Mouse (Mus musculus): ENCODE data around the gene Gata3.

Gene Gata3

DNA sequence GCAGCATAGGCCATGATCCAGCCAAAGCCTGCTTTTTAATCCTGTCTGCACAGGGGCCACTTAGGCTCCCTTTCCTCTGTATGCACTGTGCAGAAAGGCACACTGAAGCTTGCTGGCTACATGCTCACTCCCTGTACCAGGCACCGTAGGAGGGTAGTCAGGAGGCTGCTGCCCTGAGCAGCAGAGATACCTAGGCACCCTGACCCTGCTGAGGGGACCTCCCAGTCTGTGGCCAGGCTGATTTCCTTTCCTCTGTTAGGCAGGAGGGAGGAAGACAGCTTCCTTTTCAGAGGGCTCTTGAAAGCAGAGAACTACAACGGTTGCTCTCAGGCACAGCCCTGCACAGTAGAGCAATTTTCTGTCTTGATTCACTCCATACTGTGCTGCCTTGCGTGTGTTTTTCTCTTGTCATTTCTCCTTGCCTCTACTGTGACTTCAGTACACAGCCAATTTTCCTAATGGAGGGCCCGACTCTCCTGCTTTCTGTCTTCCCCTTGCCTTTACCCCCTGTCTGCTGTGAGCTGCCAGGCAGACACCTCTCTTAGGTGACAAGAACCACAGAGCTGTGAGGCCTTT is 18.6 kb downstream of the Gata3 start:
- DNase-seq, result no peak

GRCm38 (mm10) chr2:9867092-9867825 is 22.6 kb downstream of the Gata3 start:
- no peak for DNase-seq

GRCm38 (mm10) chr2:9860698-9861097 is 29.1 kb downstream of the Gata3 start:
- no peak for DNase-seq

- DNase-seq, result no peak
Observed at GRCm38 (mm10) chr2:9855861-9856260, 34.0 kb downstream of the Gata3 start.

DNA sequence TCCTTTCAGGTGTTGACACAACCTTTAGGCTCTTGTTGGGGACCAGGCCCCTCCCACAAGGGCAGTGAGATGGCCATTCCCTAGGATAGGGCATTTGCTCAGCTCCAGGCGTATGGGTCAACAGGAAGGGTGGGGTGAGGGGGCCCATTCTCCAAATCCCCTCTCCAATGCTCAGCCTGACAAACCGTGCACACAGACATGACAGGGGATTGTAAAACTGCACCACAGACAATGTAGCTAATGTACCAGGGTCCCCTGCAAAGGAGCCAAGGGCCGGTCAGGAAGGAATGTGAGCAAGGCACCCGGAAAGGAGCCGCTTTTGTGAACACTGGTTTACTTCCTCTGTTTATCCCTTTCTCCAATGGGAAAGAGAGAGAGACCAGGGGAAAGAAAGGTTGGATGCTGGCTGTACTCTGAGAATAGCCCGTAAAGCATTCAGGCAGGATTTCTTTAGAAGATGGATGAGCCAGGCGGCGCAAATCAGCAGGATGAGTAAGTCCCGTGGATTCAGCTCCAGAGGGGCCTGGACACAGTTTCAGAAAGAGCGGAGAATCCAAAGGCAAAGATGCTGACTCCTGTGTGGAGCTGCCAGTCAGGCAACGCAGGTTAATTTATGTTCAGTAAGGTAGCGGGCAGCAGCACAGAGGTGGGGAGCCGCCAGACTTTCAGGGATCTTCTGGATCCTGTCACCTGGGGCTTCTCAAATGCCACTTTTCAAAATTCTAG is 36.8 kb downstream of the Gata3 start:
- DNase-seq, result no peak

DNA sequence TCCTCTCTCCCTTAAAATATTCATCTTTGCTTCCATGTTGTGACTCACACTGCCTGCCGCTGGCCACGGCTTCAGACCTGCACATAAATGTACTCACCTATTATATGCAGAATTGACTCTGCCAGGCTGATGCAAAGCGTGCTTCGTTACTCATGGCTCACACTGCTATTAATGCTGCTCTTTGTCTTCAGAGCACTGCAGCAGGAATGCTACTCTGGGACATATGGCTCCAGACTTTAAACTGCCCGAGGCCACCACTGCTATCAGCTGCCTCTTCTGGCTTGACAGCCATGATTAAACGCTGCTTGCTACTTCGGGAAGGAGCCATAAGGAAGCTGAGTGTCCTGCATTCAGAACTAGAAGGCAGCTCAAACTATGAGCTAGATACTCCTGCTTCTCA is 54.6 kb downstream of the Gata3 start:
- DNase-seq, result no peak

- no peak for DNase-seq
Observed at GRCm38 (mm10) chr2:9833712-9834111, 56.1 kb downstream of the Gata3 start.

GRCm38 (mm10) chr2:9827624-9828023 is 62.2 kb downstream of the Gata3 start:
- DNase-seq, result no peak

- no peak for DNase-seq
Observed at GRCm38 (mm10) chr2:9820611-9821010, 69.2 kb downstream of the Gata3 start.

GRCm38 (mm10) chr2:9818177-9818785 is 71.6 kb downstream of the Gata3 start:
- DNase-seq, result no peak

Data from cerebellum, postnatal 14 days (tissue).